Mouse (Mus musculus): ENCODE measurements at regions not wholly inside any gene's neighbourhood (a gene's known extent, or its start where the extent isn't known, plus 50 kb on each side); places are given as distances from the start of the nearest gene placed in this dataset.

DNA sequence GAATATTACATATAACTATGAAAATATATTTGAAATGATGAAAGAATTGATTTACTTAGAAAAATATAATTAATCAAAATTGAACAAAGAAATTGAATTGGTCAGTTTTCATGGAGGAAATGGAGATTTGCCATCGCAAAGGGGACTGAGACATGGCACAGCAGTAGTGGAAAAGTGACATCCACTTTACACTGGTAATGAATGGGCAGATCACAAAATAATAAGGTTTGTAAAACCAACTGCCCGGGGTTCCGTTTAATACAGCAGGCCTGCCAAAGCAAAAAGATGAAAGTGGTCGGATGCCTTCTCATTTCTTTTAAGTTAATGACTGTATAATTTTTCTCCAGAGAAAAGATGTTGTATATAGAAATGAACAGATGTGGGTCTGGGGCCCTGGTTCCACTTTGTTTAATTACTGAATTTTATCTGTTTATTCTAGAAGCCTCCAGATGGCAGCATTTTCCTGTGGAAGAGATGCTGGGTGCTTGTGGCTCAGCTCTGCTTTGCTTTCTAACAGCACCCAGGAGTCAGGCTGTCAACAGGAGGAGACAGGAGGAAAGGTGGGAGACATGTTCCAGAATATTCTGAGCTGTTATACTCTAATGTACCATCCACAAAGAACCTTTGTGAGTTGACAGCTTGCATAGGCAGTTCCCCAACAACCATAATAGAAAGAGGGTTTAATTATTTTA is 75.6 kb upstream of the Fbxl17 start:
- DNase-seq (ENCODE audit: low read depth, low spot score): peak; percentile 35

DNA sequence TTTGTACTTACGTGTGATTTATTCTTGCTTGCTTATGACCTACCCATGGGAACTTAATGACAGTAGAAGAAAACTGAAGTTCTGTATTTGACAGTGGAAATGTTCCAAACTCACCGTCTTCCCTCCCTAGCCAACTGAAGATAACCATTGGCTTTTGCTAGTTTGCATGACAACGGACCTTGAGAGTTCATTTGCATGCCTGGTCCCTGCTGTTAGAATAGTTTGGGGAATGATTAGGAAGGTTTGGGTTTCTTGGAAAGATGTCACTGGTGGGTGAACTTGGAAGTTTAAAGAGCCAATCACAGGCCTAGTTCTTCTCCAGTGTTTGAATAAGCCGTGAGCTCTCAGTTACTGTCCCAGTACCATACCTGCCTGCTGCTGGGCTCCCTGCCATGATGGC is 83.1 kb upstream of the Fbxl17 start:
- no peak for DNase-seq (ENCODE audit: low read depth, low spot score)

DNA sequence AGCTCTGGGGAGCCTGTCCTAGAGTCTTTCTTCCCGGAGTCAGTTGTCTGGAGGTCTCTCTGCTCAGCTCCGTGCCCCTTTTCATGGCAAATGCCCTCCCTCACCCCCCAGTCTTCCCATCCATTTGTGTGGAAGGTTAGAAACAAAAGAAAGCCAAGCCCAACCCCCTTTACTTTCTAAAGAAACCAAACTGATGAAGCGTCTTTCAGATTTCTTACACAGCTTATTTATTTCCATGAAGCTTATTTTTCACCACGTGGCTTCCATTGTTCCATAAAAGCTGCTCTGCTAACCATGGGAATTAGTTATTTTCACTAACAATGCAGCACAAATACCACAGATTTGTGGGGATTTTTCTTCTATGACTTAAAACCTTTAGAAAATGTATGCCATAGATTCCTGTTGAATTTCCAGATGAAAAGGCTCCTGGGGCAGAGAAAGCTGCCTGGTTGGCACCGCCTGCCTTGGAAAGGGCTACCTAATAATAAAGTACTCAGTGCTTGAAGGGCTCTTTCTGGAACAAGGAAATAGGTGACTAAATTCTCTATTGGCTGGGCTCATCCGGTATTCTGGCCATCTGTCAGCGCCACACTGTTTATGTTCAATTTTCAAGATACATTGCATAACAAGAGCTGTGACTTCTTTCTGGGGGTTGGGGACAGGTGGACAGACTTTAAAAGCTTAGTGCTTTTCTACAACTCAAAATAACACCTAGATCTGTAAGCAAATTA is 107.4 kb upstream of the Fbxl17 start:
- no peak for DNase-seq (ENCODE audit: low read depth, low spot score)

DNA sequence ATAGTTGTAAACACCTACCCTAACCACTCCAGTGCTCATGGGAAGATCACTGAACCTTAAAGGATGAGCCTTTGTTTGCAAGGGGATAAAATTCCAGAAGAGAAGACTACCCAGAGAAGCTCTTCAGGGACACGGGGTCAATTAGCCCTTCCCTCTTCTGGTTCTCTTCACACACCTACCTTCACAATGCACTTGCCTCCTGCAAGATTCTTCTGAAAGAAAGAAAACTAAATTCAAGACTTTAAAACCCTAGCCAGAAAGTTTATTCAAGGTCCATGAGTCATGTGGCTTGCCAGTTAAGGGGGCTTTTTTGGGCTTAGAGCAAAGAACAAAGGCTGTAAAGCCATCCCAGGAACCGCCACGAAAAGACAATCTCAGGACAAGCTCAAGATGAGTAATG is 122.9 kb upstream of the Fbxl17 start:
- DNase-seq (ENCODE audit: low read depth, low spot score): no peak

DNA sequence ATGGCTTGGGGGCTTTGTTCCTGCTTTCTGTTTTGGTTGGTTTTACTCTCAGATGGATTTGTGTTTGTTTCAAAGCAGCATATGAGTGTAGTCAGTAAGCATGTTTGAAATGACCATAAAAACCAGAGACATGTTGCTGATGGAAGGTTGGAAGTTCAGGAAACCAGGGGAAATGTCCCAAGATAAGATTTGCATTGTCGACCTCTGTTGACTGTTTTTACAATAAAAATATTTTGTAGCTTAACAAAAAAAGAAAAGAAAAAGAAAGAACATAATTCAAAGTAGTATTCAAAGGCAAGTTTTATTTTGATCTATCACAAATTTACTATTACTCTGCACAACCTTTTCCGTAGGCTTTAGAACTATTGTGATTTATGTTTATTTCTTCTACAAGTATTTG is 137.8 kb upstream of the Fbxl17 start:
- no peak for DNase-seq (ENCODE audit: low read depth, low spot score)

DNA sequence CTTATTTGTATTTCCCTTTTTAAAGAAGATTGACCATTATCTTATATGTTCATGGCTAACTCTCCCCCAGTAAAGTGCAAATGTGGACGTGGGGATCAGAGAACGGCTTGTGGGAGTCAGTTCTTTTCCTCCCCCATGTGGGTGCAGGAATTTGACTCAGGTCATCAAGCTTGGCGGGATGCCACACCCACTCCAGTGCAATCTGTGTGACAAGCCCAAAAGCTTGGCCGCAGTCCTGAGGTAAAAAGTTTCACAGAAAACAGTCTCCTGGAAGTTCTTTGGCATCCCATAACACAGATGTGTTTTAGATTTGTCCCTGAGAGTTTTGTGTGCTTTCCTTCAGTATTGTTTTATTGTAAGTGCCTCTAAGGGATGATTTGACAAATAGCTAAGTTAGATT is 144.6 kb upstream of the Fbxl17 start:
- DNase-seq (ENCODE audit: low read depth, low spot score): no peak

DNA sequence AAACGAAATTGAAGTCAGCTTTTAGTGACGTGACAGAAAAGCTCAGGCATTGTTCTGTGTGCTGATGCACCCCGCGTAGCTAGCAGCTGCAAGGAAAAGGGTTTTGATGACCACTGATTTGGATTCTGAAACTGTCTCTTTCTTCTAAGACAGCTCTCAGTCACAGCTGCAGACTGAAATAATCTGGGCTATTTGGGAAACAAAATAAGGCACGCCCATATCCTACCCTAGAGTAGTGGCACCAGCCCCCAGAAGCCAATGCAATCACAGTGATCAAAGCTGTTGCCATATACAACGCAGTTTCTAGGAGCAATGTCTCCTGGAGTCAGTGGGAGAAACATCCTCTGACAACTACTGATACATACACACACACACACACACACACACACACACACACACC is 157.9 kb upstream of the Fbxl17 start:
- no peak for DNase-seq (ENCODE audit: low read depth, low spot score)

DNA sequence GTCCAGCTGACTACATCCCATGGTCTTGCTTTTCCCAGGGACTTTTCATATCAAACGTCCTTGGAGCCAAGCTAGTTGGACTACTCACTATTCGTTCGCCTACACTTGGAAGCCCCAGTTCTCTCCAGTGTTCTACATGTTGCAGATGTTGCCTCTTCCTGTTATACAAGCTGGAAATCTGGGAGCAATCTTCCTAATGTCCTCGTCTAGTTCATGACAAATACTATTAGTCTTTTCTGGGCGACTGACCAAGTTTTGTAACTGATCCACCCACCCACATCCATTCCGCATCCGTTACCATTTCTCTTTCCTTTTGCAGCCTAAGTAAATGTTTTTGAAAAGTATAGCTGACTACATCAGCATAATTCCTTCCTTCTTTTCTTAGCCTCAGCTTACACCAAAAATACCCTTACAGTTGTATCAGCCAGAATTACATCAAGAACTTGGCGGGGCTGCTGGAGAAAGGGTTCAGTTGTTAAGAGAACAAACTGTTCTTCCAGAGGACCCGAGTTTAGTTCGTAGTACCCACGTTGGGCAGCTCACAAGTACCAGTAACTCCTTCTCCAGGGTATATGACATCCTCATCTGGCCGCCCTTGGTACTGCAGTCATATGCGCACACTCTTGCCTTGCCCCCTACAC is 161.1 kb upstream of the Fbxl17 start:
- DNase-seq (ENCODE audit: low read depth, low spot score): no peak

DNA sequence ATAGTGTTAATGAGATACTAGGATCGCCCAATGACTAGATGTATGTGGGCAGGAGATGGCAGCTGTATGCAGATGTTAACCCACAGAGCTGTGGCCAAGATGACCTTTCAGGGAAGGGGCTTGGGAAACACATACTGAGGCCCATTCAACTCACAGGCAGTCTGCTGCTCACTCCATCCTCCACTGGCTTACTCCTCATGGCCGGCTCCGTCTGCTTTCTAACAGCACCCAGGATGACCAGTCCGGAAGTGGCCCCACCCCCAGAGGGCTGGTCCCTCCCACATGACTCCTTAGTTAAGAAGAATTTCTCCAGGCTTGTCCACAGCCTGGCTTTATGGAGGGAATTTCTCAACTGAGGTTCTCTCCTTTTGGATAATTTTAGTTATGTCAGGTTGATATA is 161.8 kb upstream of the Fbxl17 start:
- DNase-seq (ENCODE audit: low read depth, low spot score): no peak

DNA sequence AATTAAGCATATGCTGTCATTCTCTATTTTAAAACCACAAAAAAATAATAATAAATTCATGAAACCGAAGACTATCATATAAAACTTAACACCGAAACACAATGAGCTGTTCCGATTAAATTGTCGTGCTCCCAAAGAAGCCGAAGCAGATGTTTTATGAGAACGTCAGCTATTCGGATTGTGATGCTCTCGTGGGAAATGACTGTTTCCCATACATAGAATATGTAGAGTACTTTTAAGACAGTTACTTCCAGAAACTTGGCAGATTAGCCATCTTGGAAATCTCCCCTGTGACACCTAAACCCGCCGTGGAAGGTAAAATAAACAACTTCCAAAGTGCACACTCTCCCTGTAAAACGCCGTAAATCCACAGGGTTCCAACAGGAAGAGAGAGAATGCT is 162.4 kb upstream of the Fbxl17 start:
- DNase-seq (ENCODE audit: low read depth, low spot score): no peak

DNA sequence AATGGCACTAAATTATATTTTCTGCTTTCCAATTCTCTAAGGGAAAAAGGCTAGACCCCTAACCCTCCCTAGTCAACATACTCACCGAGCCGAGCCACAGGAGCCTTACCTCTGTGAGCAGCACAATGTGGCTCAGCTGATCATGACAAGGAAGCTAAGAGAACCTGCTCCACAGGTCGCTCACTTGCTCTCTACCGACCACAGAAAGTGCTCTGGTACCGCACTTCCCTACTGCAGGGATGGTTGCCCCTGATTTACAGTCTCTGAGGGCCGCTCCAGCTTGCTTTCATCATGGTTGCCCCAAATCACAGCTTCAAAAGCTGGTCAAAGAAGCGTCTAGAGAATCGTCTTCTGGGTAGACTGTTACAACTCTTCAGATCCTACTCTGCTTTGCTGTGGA is 177.0 kb upstream of the Fbxl17 start:
- DNase-seq (ENCODE audit: low read depth, low spot score): no peak

DNA sequence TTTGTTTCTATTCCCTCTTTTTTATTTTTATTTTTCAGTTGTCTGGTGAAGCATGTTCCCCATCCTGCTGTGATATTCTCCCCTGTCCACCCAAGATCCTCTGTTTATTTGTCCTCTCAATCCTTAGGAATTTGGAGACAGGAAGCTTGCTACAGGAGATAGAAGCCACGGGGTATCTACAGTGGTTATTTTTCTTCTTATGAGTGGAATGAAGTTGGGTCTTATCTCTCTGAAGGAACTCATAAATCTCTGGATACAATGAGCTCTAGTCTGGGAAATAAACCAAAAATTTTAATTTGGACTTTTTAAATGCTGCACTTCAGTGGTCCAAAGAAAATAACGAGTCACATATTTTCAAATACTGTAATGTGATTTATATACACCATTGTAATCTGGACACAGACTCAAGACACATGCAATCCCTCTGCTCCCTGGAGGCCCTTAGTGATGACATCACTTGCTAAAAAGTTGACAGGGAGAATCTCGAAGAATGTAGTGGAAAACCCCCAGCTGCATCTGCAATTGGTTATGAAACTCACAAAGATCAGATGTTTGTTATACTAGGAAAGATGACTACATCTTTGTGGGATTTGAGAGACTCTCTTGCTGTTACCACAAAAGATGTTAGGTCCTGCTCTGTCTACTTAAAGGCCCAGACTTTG is 178.3 kb upstream of the Fbxl17 start:
- peak; percentile 20 for DNase-seq (ENCODE audit: low read depth, low spot score)

DNA sequence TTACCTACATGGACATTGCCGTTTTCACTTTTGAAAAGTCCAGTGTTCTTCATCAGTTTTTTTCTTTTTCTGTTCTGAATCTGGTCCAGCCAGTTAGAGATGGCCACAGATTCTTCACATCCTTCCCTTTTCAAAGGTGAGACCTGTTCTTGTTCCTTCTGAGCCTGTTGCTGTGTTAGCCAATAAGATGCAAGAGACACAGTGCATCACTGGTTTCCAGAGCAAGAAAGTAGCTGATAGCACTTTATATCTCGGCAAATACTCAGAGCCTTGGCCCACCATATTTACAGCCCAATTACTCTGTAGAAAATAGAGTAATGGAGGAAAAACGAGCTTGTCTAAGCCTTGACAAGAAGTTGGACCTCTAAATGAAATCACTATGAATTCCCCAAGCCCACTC is 180.7 kb upstream of the Fbxl17 start:
- no peak for DNase-seq (ENCODE audit: low read depth, low spot score)

DNA sequence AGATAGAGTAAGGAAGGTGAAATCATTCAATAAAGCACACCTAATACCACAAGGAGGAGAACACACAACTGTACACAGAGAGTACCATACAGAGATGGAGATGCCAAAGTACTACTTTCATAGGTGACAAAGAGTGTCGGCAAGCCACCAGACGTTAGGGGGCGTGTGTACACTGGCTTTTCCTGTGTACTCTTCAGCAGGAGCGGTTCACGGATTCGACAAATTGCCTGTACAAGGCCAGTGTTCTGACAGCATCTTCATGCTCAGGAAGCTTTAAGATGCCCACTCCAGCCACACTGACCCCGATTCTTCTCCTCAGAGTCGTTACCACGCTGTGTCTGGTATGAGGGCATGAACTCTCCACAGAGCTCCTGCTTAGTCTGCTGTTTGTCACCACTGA is 179.5 kb upstream of the Fer start:
- DNase-seq (ENCODE audit: low read depth, low spot score): no peak

DNA sequence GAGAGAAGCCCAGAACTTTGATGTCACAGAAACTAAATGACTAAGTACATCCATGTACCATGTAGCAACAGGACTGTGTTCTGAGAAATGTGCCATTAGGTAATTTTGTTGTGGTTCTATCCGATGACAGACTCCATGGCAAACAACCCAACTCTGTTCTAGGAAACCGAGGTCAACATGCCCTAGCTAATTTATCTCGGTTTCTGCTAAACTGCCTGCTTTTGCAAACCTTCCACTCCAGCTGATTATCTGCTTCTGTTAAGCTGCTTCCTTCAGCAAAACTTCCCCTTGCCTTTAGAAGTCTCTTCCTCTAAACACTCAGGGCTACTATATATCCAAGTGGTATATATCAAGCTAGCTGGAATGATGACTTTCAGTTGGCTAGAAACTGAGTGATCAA is 178.8 kb upstream of the Fer start:
- DNase-seq (ENCODE audit: low read depth, low spot score): no peak

DNA sequence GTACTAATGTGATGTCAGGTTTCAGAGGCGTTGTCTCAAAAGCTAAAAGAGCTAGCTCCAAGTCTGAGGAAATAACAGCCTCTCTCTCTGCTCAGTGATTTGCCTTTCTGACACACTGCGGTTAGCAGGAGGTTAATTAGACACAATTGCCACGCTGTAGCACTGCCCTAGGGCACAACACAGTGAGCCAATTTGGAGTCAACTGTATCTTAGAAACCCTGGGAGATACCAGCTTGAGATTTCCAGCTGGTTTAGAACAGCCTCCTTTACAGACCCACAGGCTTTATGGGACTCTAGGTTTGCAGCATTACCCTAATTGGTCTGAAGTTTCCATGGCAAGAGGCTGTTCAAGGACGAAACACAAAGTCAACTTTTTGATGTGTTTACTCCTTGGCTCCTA is 176.9 kb upstream of the Fer start:
- no peak for DNase-seq (ENCODE audit: low read depth, low spot score)

DNA sequence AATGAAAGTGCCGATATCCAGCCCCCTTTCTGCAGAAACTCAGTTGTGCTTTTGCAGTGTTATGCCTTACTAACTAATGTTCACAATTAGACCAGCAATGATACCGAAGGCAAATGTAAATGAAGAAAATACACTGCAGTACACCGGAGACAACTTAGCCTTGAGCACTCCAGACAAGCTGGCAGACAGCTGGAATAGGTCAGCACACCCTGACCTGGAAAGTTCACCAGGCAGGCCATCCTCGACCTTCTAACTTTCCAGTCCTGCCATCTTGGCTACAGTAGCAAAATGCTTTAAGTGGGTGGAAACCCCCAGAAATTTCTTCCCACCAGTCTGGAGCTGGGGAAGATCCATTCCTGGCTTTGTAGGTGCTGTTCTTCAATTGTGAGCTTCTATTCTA is 176.5 kb upstream of the Fer start:
- no peak for DNase-seq (ENCODE audit: low read depth, low spot score)

DNA sequence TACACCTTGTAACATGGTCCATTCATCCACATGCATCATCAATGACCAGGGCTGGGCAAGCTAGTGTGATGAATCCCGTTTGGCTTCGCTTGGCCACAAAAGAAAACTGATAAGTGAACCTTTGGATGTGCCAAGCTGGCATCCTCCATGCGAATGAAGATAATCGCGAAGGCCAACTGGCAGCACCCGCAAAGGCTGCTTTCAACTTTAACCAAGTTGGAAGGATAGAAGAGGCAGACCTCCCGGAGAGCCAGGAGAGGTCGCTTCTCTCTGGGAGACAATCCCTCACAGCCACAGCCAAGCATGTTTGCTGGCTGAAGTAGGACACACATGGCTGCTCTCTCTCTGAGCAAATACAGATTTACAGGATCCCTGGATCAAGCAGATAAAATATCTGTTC is 173.6 kb upstream of the Fer start:
- no peak for DNase-seq (ENCODE audit: low read depth, low spot score)

DNA sequence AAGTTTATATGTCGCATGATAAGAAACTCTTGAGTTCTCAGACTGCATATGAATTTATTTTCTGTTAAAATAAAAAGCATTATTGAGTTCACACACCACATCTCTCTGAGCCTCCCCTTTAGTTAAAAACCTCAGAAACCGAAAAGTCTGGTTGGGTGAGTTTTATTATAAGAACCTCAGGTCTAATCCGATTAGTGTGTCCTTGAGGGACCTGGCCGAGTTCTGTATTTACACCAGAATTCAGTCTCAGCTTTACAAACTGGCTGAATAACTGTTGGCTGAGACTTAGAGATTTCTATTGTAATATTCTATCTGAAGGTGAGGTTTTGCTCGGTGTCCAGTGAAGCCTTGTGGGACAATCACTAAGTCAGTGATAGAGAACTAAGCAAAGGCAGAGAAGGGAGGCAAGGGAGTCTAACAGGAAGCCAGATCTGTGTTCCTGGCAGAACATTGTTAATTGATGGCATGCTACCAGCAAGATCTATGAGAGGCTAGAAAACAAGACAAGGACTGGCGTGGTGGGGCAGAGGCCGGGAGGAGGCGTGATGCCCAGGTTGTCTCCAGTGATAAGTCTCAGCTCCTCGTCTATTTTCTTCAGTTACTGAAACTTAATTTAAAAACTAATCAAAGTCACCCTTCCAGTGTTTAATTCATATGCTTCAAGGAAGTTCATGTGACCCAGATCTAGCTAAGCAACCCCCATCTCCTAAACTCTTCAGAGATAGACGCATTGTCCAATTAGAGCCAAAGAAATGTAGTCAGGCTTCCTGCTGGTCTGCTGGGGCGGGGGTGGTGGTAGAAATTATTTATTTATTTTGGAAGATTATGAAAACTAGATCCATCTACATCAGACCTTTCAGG is 171.8 kb upstream of the Fer start:
- no peak for DNase-seq (ENCODE audit: low read depth, low spot score)

DNA sequence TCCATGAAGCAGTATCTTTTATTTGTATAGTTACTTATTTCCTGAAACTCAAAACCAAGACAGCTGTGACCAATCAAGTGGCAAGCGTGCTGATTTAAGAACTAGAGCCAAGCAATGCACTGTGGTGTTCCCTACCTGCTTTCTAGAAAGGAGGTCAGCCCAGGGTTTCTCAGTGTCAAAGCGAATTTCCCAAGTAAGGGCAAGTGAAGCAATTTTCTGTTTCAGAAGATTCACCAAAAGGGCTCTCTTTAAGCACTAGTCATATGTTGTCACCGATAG is 171.2 kb upstream of the Fer start:
- DNase-seq (ENCODE audit: low read depth, low spot score): no peak

DNA sequence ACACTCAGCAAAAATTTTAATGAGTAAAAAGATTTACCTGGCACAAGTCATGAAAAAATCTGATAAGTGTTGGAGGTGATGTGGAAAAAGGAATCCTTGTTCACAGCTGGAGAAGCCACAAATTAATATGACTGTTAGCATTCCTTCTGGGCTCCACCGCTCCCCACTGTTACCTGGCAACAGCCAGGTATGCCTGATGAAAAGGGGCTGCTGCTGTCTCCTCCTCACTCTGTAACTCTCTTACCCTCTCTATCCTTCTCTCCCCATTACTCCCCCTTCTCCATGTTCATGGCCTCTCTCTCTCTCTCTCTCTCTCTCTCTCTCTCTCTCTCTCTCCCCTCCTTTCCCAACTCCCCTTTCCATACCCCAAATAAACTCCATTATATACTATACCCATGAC is 169.6 kb upstream of the Fer start:
- DNase-seq (ENCODE audit: low read depth, low spot score): no peak

DNA sequence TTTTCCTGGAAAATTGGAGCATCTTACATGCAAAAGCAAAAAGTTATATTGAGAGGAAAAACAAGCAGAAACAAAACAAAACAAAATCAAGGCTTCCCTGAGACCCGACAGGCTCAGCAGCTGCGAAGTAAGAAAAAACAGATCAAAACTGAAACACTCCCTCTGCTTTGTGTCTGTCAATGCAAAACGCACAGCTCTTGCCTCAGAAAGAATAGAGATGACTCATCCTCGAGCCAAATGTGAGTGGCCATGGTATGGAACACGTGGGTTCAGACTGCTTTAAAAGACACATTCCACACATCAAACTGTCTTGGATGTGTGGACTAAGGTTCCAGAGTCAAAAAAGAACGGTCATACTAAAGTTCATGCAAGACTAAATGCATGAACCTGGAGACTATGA is 163.3 kb upstream of the Fer start:
- no peak for DNase-seq (ENCODE audit: low read depth, low spot score)
